Mouse (Mus musculus): ENCODE measurements around the gene Macrod1.

Gene Macrod1

DNA sequence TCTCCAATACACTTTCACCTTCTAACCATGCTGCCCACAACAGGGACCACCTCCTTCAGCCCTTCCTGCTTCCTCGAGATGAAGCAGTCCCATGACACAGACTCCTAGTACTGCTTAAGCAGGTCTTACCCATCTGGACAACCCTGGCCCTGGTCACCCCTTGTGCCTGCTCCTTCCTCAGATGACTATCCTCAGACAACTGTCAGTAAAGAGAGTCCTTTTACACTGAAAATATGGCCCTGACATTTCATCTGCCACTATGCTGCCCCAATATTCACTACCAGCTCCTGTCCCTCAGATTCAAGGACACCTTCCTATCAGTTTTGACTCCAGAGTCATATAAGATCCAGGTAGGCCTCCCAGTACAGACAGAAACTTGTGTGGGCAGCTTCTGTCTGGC is 143.8 kb downstream of the Macrod1 start:
- DNase-seq (ENCODE audit: low spot score), result no peak

DNA sequence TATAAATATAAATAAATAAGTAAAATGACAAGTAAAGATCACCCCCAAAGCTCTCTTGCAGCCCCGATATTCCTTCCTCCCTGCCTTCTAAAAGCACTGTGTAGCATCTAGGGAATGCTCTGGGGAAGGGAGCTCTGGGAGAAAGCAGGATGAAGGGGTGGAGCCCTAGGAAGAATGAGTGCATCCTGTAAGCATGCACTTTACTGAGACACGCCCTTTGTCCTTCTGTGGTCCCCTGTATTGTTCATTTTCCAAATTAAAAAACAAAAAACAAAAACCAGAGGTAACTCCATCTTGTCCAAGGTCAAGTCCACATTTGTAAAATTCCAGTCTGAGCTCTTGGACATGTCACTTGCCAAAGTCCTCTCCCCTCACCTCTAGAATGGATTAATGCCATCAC is 148.3 kb downstream of the Macrod1 start:
- DNase-seq (ENCODE audit: low spot score), result no peak

DNA sequence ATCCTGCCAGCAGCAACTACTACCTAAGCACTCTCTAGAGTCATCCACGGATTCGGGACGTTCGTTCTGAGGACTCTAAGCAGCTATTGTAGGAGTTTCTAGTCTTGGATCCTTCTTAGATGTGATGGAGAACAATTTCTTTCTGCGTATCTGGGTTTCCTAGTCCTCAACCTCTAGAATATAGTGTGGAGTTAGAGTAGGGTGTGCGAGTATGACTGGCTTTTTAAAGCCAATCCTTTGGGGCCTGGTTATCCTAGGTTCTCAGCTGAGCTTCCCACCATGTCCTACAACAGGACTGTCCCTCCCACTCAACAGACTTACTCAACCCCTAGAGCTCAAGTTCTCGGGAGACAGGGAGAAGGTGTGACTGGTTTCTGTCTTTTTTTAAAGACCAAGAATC is 148.7 kb downstream of the Macrod1 start:
- no peak for DNase-seq (ENCODE audit: low spot score)

DNA sequence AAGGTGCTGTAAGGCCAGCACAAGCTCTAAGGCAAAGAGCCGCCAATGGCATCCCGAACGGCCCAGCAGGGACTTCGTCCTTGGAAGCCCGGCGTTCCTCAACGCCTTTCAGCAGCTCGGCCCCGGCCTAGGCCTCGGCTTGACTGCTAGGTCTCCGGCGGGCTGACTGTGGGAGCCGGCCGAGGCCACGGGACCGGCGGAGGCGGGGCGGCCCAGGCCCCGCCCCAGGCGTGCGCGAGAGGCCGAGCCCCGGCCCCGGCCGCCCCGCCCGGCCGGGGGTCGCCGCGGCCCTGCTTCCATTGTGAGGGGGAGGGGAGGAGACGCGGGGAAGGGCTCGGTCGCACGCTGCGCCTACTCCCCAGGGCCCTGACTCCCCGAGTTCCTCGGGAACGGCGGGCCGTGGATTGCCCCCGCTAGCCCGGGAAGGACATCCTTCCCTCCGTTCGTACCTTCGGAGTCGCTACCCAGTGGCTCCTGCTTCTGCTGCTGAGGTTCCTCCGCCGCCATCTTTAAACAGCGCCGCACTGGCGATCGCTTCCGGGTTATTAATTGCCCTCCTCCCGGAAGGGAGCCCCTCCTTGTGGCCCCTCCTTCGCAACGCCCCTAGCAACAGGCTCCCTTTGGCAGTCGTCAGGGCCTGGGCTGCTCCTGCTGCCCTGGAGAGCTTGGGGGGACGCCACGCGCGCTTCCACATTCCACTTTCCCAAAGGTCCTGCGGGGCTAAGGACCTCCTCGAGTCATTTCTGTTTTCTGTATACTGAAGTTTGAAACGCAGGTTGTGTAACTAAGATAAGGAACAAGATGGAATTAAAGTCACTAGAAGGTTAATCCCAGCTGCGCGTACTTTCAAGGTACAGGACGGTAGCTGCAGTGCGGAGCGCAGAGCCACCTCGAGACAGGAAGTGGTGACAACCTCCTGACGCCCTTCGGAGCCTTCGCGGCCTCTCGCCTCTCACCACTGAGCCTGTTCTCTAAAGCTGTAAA is 149.4 kb downstream of the Macrod1 start, which contains the start of gene Otub1:
TSS of gene Otub1 (minus strand) at position 564 of the 984 bp plus-strand sequence.
- peak; percentile 93 for DNase-seq (ENCODE audit: low spot score)

DNA sequence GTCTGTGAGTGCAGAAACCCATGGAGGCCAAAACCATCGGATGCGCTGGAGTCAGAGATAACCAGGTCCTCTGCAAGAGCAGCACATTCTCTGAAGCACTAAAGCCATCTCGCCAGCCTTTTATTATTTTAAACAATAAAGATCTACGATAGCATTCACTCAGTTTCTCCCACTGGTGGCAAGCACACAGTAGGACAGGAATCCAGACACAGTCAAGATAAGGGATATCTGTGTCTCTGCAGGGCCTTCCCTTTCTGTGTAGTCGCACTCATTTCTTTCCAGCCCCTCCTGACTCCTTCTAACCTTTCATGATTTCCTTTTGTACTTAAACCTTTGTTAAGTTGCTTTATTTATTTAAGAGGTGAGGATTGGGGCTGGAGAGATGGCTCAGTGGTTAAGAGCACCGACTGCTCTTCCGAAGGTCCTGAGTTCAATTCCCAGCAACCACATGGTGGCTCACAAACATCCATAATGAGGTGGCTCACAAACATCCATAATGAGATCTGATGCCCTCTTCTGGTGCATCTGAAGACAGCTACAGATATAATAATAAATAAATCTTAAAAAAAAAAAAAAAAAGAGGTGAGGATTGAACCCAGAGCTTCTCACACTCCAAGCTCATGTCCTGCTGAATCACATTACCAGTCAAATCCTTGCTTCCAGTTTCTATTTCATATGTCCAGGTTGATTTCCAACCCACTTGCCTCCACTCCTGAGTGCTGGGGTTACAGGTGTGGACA is 153.5 kb downstream of the Macrod1 start:
- DNase-seq (ENCODE audit: low spot score), result no peak

DNA sequence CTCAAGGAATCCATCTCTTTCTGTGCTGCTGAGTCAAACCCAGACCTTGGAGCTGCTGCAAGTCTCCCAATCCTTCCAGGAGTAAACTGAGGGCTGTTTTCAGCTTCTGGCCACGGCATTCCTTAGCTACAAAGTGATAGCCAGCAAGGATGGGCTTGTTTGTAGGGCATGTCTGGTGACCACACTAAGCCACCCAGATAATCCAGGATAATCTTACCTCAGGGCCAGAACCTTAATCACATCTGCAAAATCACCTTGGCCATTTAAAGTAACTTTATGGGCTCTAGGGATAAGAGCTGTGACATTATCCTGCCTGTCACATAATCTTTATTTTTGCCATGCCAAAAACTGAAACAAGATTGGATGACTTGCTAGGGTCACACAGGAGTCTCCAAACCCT is 155.6 kb downstream of the Macrod1 start:
- no peak for DNase-seq (ENCODE audit: low spot score)

DNA sequence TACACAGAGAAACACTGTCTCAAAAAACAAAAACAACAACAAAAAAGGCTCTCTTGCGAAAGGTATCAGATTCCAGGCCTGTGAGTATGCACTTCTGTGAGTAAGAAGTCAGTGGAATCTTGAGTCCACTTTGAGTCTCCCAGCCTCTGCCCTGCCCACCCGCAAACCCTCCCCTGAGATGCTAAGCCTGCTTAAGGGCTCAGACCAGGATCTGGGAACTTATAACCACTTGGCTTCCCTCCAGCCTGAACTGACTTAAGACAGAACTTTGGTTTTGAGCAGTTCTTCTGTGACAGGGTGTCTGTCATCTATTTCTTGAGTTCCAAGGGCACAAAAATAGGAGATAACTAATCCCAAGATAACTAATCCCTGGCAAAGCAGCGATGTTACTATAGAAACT is 156.4 kb downstream of the Macrod1 start:
- DNase-seq (ENCODE audit: low spot score), result no peak

DNA sequence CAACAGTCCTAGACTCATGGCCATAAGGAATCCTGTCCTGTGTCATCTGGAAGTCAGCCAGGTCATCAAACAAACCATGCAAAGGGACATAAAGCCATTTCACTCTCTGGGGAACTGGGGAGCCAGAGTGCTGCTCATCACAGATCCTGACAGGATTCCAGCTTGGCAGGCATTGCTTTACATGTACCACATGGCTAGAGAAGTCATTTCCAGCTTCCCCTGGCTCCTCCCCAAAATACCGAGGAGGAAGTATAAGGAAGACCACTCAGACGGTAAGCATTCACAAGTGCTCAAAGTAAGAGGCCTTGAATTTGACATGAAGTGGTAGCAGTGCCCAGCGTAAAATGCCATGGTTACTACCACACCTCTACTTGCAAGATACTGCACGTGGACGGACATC is 157.9 kb downstream of the Macrod1 start:
- DNase-seq (ENCODE audit: low spot score), result no peak

DNA sequence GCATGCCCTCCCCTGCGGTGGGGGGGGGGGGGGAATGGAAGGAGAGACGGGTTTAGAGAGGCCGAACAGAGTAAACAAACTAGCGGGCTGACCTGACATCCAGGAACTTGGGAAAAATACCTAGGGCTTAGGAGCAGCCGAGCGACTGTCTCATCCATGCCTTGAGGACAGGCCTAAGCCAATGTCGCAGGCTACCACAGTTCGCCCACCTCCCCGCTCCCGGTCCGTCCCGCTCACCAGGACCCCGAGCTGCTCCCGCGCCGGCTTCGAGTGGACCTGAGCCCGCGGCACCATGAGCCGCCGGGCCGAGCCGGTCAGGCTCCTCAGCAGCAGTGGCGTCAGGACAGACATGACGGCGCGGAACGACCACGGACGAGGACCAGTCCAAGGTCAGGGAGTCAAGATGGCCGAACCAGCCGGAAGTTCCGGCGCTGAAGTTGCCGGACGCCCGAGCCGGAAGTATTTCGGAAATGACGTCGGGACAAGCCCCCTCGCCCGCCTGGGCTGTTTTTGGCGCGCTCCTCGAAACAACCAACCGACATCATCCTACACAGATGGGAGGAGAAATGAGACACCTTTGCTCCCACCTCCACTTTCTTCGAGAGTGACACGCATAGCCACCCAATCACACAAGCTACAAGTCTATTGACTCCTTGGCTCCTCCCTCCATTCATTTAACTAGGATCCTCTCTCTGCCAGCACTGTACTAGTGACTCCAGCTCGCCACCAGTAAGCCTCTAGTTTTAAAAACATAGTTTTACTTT is 160.7 kb downstream of the Macrod1 start, which contains the start of gene Cox8a:
TSS of gene Cox8a (minus strand) at position 455 of the 764 bp plus-strand sequence.
- DNase-seq (ENCODE audit: low spot score), result peak; percentile 94

DNA sequence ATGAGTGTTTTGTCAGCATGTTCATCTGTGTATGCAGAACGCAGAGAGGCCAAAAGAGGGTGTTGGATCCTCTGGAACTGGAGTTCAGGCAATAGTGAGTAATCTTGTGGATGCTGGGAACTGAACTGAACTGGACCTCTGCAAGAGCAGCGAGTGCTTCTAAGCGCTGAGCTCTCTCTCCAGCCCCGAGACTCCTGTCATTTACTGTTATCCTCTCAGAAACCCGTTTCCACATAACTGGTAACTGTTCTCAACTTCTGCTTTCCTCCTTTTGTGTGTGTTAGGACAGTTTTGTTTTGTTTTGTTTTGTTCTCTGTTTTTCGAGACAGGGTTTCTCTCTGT is 161.3 kb downstream of the Macrod1 start:
- DNase-seq (ENCODE audit: low spot score), result no peak

DNA sequence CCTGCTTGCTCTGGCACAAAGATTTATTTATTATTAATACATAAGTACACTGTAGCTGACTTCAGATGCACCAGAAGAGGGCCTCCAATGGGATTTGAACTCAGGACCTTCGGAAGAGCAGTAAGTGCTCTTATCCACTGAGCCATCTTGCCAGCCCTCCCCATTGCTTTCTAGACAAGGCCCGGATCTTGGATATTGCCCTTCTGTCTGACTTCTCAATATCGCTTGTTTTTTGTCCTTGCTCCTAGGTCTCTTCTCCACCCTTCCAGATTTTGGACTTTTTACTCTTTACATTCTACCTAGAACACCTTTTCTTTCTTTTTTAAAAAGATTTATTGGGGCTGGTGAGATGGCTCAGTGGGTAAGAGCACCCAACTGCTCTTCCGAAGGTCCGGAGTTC is 162.1 kb downstream of the Macrod1 start:
- DNase-seq (ENCODE audit: low spot score), result no peak

DNA sequence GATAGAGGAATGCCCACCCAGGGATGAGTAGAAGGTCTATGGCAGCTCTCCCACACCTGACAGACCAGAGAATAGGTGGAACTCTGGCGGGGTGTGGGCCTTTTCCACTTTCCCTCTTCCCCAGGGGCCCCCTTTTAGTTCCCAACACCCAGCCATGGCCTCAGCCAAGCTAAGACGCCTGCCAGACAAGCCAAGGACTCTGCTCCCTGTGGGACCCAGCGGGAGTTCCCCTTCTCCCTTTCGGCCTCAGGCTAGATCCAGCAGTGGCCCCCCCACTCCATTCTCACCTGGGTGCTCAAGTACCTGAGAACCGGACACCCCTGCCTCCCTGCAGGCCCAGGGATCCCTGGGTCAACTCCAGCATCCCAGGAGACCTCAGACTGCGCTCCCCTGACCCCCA is 165.6 kb downstream of the Macrod1 start:
- DNase-seq (ENCODE audit: low spot score), result no peak

DNA sequence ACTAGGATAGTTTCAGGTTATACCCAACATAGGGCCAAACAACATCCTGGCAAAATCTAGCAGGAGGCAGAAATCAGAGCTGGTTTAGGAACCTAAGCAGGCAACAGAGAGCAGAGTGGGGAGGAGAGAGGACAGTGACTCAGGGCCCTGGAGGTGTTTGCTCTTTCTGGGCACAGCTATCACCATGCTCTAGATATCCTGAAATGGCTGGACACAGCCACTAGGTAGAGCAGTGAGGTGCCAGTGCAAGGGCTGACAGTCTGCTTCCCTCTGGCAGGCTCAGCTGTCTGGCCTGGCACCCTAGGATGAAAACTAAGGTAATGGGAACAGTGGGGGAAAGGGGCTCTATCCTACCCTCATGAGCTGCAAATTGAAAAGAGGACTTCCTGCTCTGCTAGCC is 166.9 kb downstream of the Macrod1 start:
- no peak for DNase-seq (ENCODE audit: low spot score)

DNA sequence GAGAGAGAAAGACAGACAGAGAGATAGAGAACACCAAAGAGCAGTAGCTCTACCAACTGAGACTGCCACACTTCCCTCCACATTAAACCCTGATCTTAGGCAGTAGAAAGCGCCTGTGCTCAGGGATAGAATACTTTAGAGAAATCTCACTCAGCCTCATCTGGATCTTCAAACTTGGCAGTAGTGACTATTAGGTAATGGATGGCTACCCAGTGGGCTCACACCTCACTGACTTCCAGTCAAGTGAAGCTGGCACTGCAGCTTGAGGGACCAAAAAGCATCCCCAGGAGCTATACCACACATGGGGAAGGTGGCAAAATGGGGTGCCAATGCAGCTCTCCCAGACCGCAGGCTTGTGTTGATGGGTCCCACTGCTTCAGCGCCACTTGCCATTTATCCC is 167.6 kb downstream of the Macrod1 start:
- no peak for DNase-seq (ENCODE audit: low spot score)

DNA sequence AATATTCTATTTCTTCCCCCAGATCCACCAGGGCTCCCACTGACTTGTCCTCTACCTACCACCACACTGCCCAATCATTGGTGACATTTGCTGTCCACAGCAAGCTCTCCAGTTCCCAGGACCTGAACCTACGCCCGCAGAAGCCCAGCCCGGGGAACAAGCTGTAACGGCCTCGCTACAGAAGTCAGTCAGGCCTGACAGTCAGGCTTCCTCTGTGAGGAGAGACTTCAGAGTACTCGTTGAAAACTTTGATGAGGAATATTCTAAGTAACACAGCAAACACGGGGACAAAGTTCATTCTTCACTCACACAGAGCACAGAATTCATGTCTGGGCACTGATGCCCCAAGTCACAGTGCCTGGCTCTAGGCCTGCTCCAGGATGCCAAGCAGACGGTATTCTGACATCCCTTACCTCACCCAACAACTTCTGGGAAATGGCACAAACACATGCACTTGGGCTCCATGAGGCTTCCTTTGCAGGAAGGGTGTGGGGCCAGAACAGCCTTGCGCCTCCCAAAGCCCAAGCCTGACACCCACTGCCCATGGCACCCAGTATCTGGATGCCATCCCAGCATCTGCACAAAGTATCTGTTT is 168.6 kb downstream of the Macrod1 start:
- no peak for DNase-seq (ENCODE audit: low spot score)

DNA sequence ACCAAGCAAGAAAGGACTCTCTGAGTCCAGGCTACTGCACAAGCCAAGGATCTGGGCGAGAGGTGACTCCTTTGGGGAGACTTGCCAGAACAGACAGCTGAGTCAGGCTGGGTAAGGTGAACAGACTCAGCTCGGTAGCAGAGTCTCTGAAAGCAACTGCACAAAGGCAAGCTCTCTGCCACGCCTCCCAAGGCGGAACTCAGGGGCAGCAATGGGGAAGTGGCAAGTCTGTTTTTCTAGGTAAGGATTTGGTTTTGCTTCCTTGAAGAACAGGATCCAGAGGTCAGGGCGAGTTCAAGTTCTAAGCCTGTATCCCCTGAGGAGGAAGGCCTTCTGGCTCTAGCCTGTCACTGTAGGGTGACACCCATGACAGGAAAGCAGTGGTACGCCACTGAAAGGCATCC is 169.9 kb downstream of the Macrod1 start:
- no peak for DNase-seq (ENCODE audit: low spot score)

DNA sequence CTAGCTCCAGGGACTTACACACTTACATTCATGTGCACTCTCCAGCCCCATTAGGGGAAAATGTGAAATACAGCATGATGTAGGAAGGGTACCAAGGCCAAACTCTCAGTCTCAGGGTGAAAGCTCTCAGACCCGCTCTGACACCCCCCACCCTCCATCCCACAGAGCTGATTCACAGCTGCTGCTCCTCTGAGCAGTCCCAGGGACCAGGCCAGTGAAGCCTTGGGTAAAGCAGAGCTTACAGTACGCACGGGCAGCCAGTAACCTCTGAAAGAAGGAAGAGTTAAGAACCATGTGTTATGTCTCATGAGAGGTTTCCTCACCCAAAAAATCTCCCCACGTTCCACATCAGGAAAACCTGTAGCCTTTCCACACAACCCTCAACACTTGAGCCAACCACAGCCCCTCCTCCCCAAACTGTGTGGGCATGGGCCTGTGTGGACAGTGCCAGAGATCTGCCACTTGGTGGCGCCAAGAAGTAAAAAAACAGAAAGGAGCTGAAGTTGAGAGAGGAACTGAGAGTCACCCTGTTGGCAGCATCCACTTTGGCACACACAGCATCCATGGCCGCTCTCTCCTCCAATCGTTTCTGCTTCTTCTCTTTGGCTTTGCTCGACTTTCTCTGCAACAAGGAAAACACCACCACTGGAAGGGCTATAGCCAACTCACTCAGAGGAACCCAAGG is 178.1 kb downstream of the Macrod1 start:
- DNase-seq (ENCODE audit: low spot score), result peak; percentile 72

DNA sequence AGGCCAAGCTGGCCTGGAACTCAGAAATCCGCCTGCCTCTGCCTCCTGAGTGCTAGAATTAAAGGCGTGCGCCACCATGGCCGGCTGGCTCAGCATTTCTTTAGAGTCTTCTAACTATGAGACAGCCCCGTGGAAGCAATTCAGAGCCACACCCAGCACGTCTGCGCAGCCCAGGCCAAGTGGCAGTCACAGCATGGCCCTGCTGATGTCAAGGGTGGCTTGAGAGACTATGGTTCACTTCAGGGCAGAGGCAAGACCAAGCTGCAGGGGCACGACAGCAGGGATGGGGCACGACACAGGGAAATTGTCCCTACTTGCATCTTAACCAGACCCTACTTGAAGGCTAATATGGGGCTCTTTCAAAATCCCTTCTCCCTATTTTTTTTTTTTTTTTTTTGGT is 178.9 kb downstream of the Macrod1 start:
- no peak for DNase-seq (ENCODE audit: low spot score)

DNA sequence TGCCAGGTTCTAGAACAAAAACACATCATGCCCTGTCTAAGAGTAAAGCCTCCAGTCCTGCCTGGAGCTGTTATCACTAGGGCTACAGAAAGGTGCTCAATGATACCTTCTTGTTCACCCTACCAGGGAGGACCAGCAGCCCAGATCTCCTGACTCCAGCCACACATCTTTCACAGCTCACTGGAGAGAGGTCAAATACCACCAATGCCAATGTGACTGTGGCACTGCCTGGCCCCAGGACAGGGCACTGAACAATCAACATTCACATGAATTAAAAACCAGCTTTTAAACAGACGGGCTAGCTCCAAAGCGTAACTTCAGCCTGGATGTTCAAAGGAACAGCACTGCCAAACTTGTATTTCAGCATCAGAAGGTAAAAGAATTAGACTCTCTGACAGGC is 179.4 kb downstream of the Macrod1 start:
- DNase-seq (ENCODE audit: low spot score), result no peak

DNA sequence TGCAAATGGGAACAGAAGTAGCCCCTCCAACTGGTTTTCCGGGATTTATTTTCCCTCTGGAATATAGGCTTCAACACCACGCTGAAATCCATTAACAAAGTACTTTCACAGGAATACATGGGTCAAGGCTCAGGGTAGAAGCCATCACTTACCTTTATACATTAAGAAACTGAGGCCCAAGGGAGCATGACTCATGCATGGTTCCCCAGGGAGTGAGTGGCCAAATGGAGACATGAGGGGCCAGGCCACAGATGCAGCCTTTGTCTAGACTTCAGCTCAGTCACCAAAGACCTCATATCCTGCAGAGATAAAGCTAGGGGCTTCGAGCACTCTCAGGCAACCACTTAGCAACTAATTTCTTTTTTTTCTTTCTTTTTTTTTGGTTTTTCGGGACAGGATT is 180.1 kb downstream of the Macrod1 start:
- no peak for DNase-seq (ENCODE audit: low spot score)

DNA sequence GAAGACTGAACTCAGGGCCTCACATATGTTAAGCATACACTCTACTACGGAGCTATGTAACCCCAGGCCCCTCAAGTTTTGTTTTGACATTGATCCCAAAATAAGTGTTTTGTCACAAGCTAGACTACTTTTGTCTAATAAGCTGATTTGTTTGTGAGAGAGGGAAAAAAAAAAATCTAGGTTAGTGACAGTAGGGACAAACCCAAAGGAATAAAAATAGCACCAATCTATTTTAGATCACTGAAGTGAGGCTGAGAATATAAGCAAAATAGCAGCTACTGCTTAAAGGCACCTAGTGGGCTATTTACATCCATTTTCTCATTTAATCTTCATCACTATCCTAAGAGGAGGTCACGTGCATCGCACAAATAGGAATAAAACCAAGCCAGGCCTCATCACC is 183.0 kb downstream of the Macrod1 start:
- no peak for DNase-seq (ENCODE audit: low spot score)
